Mouse (Mus musculus) hindlimb bud, embryonic 11.5 days (tissue): ENCODE data around the gene Eml3.

ENCODE experiments used
- DNase-seq: peaks from one replicate; pipeline ENCODE4 v3.0.0-alpha.2; 2012; ENCODE audit warnings: low read depth, low spot score; ENCODE audit errors: extremely low spot score

Eml3 gene

DNA sequence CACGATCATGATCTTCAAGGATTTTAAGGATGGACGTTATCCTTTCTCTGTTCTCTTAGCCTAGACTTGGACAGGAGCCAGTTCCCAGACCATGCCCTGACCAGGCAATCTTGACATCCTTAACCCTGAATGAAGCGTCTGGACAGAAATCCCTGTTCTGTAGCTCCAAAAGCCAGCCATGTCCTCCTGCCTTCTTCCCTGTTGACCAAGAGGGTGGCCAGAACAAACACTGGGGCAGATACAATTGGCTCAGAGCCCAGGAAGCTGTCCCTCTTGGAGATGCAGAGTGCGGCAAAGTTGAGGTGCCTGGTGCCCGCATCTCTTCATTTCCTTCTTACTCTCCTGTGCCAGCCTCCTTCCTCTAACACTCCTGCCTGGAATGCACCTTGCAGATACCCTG is 56.5 kb downstream of the Eml3 start:
- no peak for DNase-seq

- no peak for DNase-seq
These were observed 58.5 kb downstream of the Eml3 start for GRCm38 (mm10) chr19:8987816-8988215.

DNA sequence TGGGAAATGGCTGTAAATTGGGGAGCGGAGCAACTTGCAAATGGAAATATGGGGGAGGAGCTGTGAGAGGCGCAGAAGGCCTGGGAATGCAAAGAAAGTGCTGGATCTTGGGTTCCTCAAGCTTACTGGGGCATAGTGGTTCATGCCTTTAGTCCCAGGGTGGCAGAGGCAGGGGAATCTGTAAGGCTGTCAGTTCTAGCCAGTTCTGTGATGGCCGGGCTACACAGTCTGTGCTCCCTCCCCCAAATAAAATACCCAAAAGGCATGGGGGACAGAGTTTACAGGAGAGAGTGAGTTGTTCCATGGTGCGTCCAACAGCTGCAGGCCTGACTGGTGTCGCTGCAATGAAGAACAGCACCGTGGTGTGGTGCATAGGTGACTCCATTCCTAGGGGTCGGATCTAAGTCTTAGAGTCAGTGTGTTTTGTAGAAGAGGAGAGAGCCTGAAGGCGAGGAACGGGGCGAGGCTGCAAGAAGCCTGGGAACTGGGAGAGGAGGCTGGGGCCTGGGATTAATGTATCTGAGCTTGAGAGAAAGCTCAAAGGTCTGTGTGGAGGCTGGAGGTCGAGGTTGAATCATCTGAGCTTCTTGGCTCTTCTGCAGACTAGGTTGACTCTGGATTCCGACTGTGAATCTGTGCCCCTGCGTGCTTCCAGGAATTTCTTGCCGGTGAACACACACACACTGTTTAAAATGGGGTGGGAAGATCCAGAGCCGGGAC is 59.2 kb downstream of the Eml3 start:
- no peak for DNase-seq

- no peak for DNase-seq
These were observed 59.8 kb downstream of the Eml3 start, which contains the start of gene Ahnak for GRCm38 (mm10) chr19:8989066-8989566. TSS of gene Ahnak (plus strand) at chr19:8989284.

GRCm38 (mm10) chr19:8989567-8990431 is 60.4 kb downstream of the Eml3 start:
- DNase-seq: no peak

GRCm38 (mm10) chr19:8990432-8991102 is 61.2 kb downstream of the Eml3 start:
- no peak for DNase-seq
